Mouse (Mus musculus): ENCODE results near the gene Sec22b. TPM values are rescaled to one million over a fixed set of nuclear protein-coding genes. Genes with fewer than 3 reads are reported as not detected.

Sec22b gene
- 10 to 100 TPM; 70.9 to 76.7 TPM for total RNA-seq (2021)

- intact Hi-C loops (cut with DNase I), result no loop called here
Measured at GRCm38 (mm10) chr3:97900516-97901490, at the start of gene Sec22b. TSS of gene Sec22b (plus strand) at chr3:97901190.

GRCm38 (mm10) chr3:97851803-97852202 lies 49.2 kb upstream of the Sec22b start:
- intact Hi-C loops (cut with DNase I), result no loop called here
- peak in 1 of 2 experiments; percentile 49 for DNase-seq (ENCODE audit: low spot score in 2 of 2)

More at GRCm38 (mm10) chr3:97900516-97901490, at the start of gene Sec22b:
- DNase-seq (ENCODE audit: low spot score in 2 of 2), result peak; percentile 89 to 93

DNA sequence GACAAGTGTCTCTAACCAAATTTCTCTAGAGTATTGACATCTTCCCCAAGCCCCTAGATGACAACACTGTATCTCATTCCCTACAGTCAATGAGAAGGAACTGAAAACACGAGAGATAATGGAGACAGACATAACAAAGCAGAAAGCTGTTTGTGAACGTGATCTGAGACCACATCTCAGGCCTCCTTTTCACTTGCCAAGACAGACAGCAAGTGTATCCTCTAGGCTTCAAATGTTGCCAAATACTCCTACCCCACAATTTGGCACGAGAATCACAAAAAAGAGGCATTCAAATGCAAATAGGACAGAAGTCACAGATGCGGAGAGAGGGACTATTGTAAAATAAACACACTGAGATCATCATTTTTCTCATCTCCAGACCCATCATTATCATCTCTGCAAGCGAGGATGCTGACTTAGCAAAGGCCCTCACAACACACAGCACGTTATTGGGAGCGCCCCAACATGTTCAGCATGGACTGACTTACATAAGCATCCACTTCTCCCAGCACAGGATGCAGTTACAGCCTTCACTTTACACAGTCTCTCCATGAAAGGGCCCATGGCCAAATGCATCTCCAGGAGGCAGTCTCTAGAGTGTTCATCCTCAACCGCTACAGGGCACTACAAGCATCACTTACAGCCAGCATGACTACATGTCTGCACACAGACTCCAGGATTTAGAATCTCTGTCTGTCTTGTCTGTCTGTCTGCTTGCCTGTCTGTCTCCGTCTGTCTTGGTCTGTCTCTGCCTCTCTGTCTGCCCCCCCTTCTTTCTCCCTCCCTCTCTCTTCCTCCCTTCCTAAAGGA lies 46.2 kb upstream of the Sec22b start:
- intact Hi-C loops (cut with DNase I), result no loop called here
- DNase-seq (ENCODE audit: low spot score in 2 of 2), result peak in 1 of 2 experiments; percentile 79

GRCm38 (mm10) chr3:97859400-97859799 lies 41.6 kb upstream of the Sec22b start:
- DNase-seq (ENCODE audit: low spot score in 2 of 2), result peak in 1 of 2 experiments; percentile 92
- intact Hi-C loops (cut with DNase I), result no loop called here

DNA sequence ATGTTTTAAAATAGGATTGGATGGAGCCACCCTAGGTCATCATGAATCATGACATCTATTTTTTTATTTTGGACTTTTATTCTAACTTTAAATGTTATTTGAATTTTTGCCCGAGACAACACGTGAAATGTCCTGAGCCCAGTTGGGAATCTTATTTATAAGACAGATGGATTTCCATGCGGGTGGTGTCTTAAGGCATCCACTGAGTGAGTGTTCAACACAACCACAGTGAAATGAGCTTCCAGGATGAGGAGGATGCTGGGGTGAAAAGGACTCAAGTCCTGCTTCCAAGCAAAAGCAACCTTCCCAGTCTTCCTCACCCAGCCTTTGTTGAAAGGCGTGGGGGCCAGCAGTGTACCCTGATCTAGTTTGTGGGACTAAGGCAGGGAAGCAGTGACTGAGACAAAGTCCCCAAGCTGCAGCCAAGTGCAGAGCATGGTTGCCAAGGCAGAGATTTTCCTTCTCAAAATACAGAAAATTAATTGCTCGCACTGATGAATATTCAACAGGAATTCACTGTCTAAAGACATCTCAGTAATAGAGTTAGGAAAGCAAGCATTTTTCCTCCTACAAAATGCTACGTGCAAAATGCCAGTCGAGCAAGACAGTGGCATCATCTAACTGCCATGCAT lies 40.1 kb upstream of the Sec22b start:
- intact Hi-C loops (cut with DNase I), result no loop called here
- DNase-seq (ENCODE audit: low spot score in 2 of 2), result peak in 1 of 2 experiments; percentile 57

DNA sequence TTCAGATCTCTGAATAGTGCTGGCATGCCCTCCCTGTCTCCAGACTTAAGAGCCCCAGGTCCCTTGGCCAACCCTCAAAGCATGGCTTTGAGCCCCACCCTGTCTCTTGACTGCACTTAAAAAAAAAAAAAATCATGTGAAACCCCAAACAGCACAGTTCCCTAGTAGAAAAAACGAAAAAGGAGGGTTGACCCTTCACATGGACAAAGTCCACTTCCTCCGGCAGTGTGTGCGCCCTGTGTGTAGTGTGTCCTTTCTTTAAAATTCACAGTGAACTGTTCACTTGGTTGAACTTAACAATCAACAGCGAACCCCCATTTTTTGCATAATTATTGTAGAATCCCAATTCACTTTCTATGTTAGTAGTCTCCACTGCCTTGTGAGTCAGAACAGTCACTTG lies 34.3 kb upstream of the Sec22b start:
- DNase-seq (ENCODE audit: low spot score in 2 of 2), result no peak
- intact Hi-C loops (cut with DNase I), result loop anchor here (5.0 kb wide), 1 partner anchor 99 kb away; no protein-coding TSS in a partner anchor

DNA sequence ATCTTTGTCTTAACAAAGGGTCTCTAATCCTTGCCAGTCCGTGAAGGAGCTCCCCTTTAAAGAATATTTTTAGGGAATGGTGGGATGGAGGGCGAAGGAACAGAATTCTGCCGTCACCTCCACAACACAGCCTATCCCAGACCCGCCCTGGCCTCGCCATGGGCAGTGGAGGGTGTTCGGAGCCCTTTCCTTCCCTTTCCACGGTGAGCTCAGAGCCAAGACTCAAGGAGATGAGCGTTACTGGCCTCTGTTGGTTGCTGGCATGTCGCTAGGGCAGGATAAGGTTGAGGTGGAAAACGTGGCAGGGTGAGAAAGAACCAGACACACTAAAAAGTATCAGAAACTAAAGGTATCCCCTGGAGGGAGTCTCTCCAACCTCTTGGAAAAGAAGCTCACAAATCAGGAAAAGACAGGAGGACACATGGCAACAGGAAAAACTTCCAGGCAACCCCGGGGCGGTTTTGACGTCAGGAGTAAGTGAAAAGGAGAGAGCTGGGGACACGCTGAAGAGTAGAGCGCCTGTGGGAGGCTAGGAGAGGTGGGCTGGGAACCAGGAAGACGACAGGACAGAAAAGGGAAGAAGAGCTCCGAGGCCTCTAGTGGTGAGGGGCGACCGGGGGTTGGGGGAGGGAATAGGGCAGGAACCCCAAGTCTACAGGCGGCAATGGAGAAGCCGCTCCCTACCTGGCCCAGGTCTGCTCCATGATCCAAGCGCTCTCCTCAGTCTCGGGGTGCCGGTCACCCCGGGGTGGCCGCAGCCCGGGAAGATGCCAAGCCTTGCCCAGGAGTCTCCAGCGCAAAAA lies 33.6 kb upstream of the Sec22b start:
- peak in 1 of 2 experiments; percentile 83 for DNase-seq (ENCODE audit: low spot score in 2 of 2)
- intact Hi-C loops (cut with DNase I), result loop anchor here (5.0 kb wide), 1 partner anchor 100 kb away; no protein-coding TSS in a partner anchor

- intact Hi-C loops (cut with DNase I), result loop anchor here (5.0 kb wide), 1 partner anchor 101 kb away; no protein-coding TSS in a partner anchor
- peak; percentile 82 to 87 for DNase-seq (ENCODE audit: low spot score in 2 of 2)
Measured at GRCm38 (mm10) chr3:97868024-97868689, 32.8 kb upstream of the Sec22b start.

DNA sequence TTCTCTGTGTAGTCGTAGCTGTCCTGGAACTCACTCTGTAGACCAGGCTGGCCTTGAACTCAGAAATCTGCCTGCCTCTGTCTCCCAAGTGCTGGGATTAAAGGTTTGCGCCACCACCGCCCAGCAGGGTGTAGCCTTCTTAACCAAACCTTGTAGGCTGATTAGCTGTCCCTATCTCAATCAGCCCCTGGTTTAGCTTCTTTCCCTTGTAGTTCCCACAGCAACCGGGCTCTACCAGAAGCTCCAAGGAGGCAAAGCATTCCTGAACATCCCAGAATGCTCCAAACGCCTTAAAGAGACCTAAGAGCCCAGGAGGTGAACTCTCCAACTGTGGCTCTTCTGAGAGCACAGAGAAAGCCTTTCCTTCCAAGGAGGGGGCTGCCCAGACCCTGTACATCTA lies 32.3 kb upstream of the Sec22b start:
- DNase-seq (ENCODE audit: low spot score in 2 of 2), result no peak
- intact Hi-C loops (cut with DNase I), result loop anchor here (5.0 kb wide), 1 partner anchor 101 kb away; no protein-coding TSS in a partner anchor

DNA sequence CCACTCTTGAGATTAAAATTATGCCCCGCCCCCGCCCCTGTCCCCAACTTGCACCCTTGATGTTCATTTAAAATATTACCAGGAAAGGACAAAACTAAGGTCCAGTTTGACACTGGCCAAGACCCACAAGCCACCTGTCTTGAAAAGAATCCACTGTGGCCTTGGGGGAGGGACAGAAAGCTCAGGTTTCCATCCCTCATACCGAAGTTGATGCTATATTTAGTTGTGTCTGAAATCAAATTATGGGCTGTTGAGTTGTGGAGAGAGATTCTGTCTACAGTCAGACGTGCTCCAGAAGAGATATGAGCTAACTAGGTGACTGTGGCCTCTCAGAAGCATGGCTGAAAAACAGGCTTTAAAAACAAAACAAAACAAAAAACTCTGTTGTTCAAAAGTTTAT lies 31.3 kb upstream of the Sec22b start:
- no peak for DNase-seq (ENCODE audit: low spot score in 2 of 2)
- intact Hi-C loops (cut with DNase I), result loop anchor here (5.0 kb wide), 1 partner anchor 102 kb away; no protein-coding TSS in a partner anchor

DNA sequence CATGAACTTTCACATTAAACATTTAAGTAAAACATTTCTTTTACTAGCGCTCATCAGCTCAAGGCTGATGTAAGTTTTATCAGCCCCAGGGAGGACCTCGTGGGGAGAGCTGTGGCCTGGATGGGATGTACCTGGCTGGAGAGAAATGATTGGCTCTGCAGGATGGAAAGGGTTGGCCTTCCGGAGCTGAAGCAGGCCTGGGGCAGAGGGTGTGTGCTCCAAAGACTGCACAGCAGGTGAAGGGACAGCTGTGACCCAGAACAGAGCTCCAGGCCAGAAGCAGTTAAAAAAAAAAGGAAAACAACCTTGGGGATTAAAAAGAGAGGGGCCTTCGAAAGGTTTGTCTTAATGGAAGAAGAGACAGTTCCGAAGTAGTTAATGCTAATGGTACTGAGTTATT lies 26.2 kb upstream of the Sec22b start:
- intact Hi-C loops (cut with DNase I), result loop anchor here (5.0 kb wide), 1 partner anchor 32 kb away; no protein-coding TSS in a partner anchor
- DNase-seq (ENCODE audit: low spot score in 2 of 2), result no peak

DNA sequence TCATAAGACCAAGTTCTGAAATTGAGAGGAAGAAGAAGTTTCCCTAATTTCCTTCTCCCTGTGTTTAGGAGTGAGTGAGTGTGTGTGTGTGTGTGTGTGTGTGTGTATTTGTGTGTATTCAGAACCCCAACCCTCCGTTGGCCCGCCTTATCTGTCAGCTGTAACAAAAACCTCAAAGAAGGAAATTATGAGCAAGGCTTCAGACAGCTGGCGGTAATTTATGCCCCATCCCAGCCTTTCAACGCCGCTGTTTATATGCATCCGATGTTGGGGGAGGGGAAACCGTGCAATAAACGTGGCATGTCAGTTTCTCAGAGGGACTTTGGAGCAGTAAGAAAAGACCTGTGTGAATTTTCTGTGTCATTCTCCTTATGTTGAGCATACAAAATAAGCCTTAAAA lies 24.7 kb upstream of the Sec22b start:
- no peak for DNase-seq (ENCODE audit: low spot score in 2 of 2)
- intact Hi-C loops (cut with DNase I), result loop anchor here (5.0 kb wide), 1 partner anchor 34 kb away; no protein-coding TSS in a partner anchor

DNA sequence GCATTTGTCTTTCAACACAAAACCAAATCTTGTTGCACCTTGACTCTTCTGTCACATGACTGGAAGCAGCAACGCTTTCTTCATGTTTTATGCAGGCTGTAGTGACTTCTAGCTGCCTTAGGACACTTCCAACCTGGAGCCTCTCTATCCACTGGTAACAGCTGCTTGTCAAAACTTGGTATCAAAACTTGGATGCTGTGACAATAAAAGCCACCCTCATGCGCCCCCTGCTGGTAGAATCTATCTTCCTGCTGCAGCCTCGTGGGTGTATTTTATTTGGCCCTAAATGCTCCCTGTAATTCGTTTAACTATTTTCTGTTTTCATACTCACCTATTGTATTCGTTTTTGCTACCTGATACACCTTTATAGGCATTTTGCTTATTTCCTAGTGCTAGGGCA lies 21.8 kb upstream of the Sec22b start:
- intact Hi-C loops (cut with DNase I), result loop anchor here (2.0 to 5.0 kb wide), 2 partner anchors 37 to 198 kb away; no protein-coding TSS in a partner anchor
- DNase-seq (ENCODE audit: low spot score in 2 of 2), result peak; percentile 62 to 71

DNA sequence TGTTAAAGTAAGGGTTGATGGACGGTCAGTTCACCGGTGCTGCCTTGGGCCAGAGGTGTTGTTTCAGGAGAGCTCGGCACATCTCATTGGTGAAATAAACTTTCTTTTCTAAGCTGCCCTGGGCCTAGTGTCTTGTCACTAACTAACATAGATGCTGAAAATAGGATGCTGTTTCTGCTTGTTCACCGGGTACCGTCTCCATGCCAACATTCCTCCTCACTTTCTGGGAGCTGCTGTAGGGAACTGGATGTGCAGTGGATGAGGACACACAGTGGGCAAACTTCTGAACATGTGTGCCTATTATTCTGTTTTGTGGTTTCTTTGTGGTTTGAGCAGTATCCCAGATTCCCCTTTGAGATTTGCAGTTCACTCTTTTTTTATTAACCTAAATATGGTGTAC lies 19.4 kb upstream of the Sec22b start:
- DNase-seq (ENCODE audit: low spot score in 2 of 2), result peak; percentile 55 to 78
- intact Hi-C loops (cut with DNase I), result loop anchor here (2.0 kb wide), 1 partner anchor 195 kb away; no protein-coding TSS in a partner anchor

DNA sequence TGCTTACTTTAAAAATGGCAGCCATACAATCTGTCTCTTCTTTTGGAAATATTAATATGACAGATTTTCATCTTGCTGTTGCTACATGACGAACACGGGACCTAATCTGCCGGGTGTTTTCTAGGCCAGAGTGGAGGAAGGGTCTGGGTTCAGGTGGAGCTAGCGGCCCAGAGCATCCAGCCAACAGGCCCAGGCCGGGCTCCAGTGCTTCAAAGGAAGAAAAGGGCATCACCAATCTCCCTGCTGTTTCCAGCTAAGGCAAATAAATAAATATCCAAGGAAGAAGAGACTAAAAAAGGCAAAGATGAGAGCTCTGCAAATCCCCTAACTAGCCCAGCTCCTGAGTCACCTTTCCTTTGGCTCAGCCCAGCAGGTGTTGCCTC lies 13.2 kb upstream of the Sec22b start:
- DNase-seq (ENCODE audit: low spot score in 2 of 2), result no peak
- intact Hi-C loops (cut with DNase I), result loop anchor here (5.0 kb wide), 1 partner anchor 120 kb away; no protein-coding TSS in a partner anchor

- DNase-seq (ENCODE audit: low spot score in 2 of 2), result peak; percentile 72 to 87
- intact Hi-C loops (cut with DNase I), result loop anchor here (5.0 kb wide), 1 partner anchor 121 kb away; no protein-coding TSS in a partner anchor
Measured at GRCm38 (mm10) chr3:97888168-97888901, 12.7 kb upstream of the Sec22b start, which contains the start of gene Pde4dip. TSS of gene Pde4dip (minus strand) at chr3:97888707.

DNA sequence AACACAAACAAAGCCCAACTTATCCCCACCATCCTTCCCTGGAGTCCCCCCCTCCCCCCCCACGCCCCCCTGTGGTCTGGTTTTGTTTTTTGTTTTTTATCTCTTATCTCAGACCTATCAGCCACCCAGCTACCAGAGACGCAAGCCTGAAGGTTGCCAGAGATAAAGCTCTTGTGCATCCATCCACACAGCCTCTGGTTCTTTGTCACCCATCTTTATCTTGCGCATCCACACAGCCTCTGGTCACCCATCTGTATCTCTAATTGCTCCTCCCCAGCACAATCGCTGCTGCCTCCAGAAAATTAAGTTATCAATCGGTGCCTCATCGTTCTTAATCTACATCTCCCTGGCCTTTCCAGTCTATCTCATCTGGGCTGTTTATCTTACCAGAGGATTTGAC lies 10.8 kb upstream of the Sec22b start:
- intact Hi-C loops (cut with DNase I), result no loop called here
- no peak for DNase-seq (ENCODE audit: low spot score in 2 of 2)

All from left cerebral cortex, postnatal 25 days (tissue).